Mouse (Mus musculus): ENCODE data around the gene Amotl2.
"Not testable (repeated sequence)": the region's sequence is repeated elsewhere in the genome, so short reads cannot be mapped to it uniquely, and the experiment has no call there.

The Amotl2 gene

GRCm38 (mm10) chr9:102735231-102735630, 18.8 kb downstream of the Amotl2 start:
- no peak for DNase-seq

GRCm38 (mm10) chr9:102735996-102736395, 19.5 kb downstream of the Amotl2 start:
- DNase-seq: no peak

GRCm38 (mm10) chr9:102737405-102737804, 20.9 kb downstream of the Amotl2 start:
- no peak for DNase-seq

- DNase-seq: no peak
These were observed 30.3 kb downstream of the Amotl2 start for GRCm38 (mm10) chr9:102746753-102747152.

GRCm38 (mm10) chr9:102747902-102748301, 31.4 kb downstream of the Amotl2 start:
- DNase-seq: no peak

GRCm38 (mm10) chr9:102749216-102749615, 32.7 kb downstream of the Amotl2 start:
- no peak for DNase-seq

- DNase-seq: no peak
These were observed 35.3 kb downstream of the Amotl2 start for GRCm38 (mm10) chr9:102751632-102752303.

- DNase-seq: no peak
These were observed 36.8 kb downstream of the Amotl2 start for GRCm38 (mm10) chr9:102753299-102753698.

- no peak for DNase-seq
These were observed 38.7 kb downstream of the Amotl2 start for GRCm38 (mm10) chr9:102755161-102755560.

GRCm38 (mm10) chr9:102755591-102756270, 39.3 kb downstream of the Amotl2 start:
- DNase-seq: no peak

- DNase-seq: no peak
These were observed 39.9 kb downstream of the Amotl2 start for GRCm38 (mm10) chr9:102756352-102756751.

- no peak for DNase-seq
These were observed 42.4 kb downstream of the Amotl2 start for GRCm38 (mm10) chr9:102758851-102759250.

GRCm38 (mm10) chr9:102759581-102760001, 43.1 kb downstream of the Amotl2 start:
- DNase-seq: no peak

GRCm38 (mm10) chr9:102761599-102761998, 45.1 kb downstream of the Amotl2 start:
- DNase-seq: no peak

- no peak for DNase-seq
These were observed 46.4 kb downstream of the Amotl2 start for GRCm38 (mm10) chr9:102762836-102763235.

- DNase-seq: no peak
These were observed 47.0 kb downstream of the Amotl2 start for GRCm38 (mm10) chr9:102763520-102763919.

- not testable (repeated sequence) for DNase-seq
These were observed 48.1 kb downstream of the Amotl2 start for GRCm38 (mm10) chr9:102764540-102764939.

- DNase-seq: no peak
These were observed 50.3 kb downstream of the Amotl2 start for GRCm38 (mm10) chr9:102766741-102767140.

- no peak for DNase-seq
These were observed 52.8 kb downstream of the Amotl2 start for GRCm38 (mm10) chr9:102769257-102769656.

- no peak for DNase-seq
These were observed 53.7 kb downstream of the Amotl2 start for GRCm38 (mm10) chr9:102770190-102770589.

GRCm38 (mm10) chr9:102771308-102771895, 54.9 kb downstream of the Amotl2 start:
- no peak for DNase-seq

- peak; percentile 30 for DNase-seq
These were observed 61.4 kb downstream of the Amotl2 start for GRCm38 (mm10) chr9:102777631-102778591.

GRCm38 (mm10) chr9:102779493-102779892, 63.0 kb downstream of the Amotl2 start:
- peak; percentile 83 for DNase-seq

Measured in liver (tissue).